Mouse (Mus musculus): ENCODE data around the gene Armh2.

DNA sequence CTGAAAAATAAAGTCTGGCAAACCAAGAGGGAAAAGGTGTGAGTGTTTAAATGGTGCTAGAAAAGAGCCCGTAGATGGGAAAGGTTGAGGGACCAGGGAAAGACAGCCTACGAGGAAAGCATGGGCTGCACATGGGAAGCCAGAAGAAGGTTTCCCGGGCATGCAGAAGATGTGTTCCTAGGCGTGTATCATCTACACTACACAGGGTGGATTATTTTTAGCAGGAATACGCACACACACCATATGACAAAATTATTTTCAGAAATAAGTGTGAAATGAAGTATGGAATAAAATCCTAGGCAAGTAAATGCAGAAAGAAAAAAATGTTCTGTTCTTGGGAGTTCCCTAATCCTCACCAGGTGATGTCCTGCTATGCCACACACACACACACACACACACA is 46.4 kb downstream of the Armh2 start:
- TF ChIP-seq POLR2A (IDR thresholded peaks at IDR 0.05; ENCODE audit: insufficient read depth, low read depth, low read length) (no peak), CTCF (IDR thresholded peaks at IDR 0.05; ENCODE audit: insufficient read depth, low read depth, low read length) (no peak)
